Mouse (Mus musculus): ENCODE measurements around the gene Dsn1.

- TF ChIP-seq EP300 (IDR thresholded peaks at IDR 0.05) (no peak), CTCF (IDR thresholded peaks at IDR 0.05) (no peak; the same call in 1 of the 2 replicates)
Observed at GRCm38 (mm10) chr2:157010634-157011310, 3.8 kb upstream of the Dsn1 start.
